Mouse (Mus musculus) R1 (cell line): ENCODE measurements at regions not wholly inside any gene's neighbourhood (a gene's known extent, or its start where the extent isn't known, plus 50 kb on each side); places are given as distances from the start of the nearest gene placed in this dataset.
"Not testable (repeated sequence)": the region's sequence is repeated elsewhere in the genome, so short reads cannot be mapped to it uniquely, and the experiment has no call there.

Experiments
- DNase-seq: peaks from one replicate; pipeline ENCODE4 v3.0.0-alpha.2; 2018; ENCODE audit warnings: low read depth, low spot score

GRCm38 (mm10) chr16:68209684-68210083 lies 589.0 kb upstream of the Cadm2 start:
- DNase-seq = peak; percentile 55

GRCm38 (mm10) chr16:68204908-68205307 lies 584.2 kb upstream of the Cadm2 start:
- not testable (repeated sequence) for DNase-seq

- peak; percentile 56 for DNase-seq
Observed at GRCm38 (mm10) chr16:68164645-68165044, 543.9 kb upstream of the Cadm2 start.

GRCm38 (mm10) chr16:68153541-68153940 lies 532.8 kb upstream of the Cadm2 start:
- no peak for DNase-seq
